Mouse (Mus musculus): Measurements from ENCODE around the gene Cnih3.

Cnih3 gene

GRCm38 (mm10) chr1:181403056-181403455 lies 50.6 kb downstream of the Cnih3 start:
- DNase-seq (ENCODE audit: low read depth, low spot score): no peak

DNA sequence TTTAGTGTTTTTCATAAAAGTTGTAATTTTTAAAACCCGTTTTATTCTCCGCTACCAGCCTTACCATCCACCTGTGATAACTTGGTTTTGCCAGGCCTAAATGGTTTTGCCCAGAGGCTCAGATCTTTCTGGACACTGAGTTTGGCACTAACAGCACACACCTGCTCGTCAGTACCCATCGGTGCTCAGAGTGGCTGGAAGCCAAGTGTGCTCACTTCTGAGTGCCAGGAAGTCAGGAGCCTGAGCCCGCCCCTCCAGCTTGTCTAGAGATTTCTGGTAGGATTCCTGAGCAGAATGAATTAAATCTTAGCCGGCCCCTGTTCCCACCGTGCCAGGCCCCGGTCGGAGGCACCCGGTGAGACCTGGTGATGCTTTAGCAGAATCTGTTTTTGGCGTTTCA lies 54.9 kb downstream of the Cnih3 start:
- DNase-seq (ENCODE audit: low read depth, low spot score): no peak

DNA sequence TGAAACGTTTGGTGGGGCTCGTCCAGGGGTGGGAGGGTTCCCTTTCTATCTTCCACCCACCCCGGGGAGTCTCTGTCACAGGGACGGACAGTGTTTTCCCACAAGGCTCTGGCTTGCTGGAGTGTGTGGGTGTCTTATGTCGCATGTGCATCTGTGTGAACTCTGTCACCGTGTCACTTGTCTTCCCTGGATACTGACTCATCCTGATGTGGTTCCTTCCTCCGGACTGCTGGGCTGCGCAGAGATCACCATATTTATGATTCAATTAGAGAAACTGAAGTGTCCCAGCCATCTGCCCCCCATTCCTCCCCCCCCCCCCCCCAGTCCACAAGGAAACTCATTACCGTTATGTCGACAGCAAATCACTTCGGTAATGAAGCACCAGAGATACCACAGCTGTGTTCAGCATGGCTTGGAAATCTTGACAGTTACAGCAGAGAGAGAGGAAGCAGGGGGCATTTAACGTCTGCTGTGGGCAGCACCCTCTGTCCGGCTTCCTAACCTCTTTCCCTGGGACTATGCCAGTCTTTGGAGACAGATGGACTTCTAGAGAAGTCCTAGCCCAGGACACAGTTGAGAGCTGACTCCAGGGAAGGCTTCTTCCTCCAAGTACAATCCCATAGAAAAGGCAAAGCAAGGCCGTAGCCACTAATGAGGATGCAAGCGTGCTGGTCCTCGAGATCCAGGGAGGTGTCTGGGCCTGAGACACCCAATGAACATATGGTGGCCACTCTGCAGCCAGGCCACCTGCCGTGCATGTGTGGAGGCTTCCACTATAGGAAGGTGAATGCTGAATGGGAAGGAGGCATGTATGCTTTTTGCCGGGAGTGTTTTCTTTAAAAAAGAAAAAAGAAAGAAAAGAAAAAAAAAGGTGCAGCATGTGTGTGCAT lies 55.9 kb downstream of the Cnih3 start:
- no peak for DNase-seq (ENCODE audit: low read depth, low spot score)

- DNase-seq (ENCODE audit: low read depth, low spot score): no peak
These were observed 57.3 kb downstream of the Cnih3 start for GRCm38 (mm10) chr1:181409693-181410092.

DNA sequence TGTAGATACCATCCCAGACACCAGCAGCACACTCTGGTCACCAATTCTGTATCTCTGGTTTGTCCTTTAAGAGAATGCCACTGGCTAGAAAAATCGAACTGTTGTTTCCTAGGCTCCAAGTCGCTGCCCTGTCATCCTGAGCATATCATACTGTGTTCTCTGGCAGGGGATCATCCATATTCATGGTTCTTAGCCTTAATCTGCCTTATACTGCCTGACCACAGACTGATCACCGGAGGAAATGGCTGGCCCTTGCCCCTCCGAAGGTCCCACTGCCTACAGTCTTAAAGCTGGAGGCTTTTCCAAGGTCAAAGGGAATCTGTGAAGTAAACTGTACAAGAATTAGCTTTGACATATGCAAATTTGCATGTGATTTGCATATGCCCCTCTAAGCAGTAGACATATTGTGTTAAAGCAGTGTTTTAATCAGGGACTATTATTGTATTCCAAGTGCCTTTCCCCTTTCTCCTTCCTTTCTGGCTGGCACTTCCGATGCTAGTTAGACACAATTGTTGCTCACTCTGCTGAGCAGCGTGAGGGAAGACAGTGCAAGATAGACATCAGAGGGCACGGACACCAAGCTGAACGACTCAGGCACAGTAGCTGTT lies 58.3 kb downstream of the Cnih3 start:
- DNase-seq (ENCODE audit: low read depth, low spot score): no peak

DNA sequence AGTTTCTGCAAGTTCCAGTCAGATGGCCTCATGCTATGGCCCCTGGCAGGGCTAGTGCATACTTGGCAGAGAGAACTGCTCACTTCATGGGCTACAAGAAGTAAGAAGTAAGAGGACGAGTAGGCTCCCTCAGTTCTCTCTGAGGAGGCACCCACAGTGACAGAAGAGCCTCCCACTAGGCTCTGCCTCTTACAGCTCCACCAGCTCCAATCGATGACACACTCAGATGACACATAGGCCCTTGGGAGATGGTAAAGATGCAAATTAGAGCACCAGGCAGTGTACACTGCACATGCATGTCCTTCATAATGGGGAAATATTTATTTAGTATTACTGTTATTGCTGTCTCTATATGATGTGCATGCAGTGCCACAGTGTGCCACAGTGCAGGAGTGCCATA lies 62.6 kb downstream of the Cnih3 start:
- DNase-seq (ENCODE audit: low read depth, low spot score): no peak

- DNase-seq (ENCODE audit: low read depth, low spot score): no peak
These were observed 64.4 kb downstream of the Cnih3 start for GRCm38 (mm10) chr1:181416841-181417240.

- DNase-seq (ENCODE audit: low read depth, low spot score): no peak
These were observed 65.6 kb downstream of the Cnih3 start for GRCm38 (mm10) chr1:181417937-181418523.

DNA sequence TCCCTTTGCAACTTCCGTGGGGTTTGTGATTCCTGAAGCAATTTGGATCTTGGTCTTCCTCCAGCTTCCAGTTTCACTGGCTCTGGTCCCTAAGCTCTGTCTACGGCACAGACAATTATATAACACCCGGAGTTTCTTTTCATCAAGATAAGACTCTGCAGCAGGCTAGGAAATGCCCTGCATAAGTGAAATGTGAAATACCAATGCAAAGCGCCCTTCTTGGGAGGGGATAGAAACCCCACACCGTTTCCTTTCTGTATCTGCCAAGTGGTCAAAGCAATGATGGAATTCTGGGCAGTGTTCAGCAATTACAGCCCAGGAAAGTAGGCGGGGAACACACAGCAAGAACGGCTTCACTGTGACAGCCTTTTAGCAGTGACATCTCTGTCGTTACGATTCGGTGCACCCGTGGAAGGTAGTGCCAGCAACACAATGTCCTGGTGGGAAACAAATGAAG lies 67.7 kb downstream of the Cnih3 start:
- DNase-seq (ENCODE audit: low read depth, low spot score): no peak

- no peak for DNase-seq (ENCODE audit: low read depth, low spot score)
These were observed 70.4 kb downstream of the Cnih3 start for GRCm38 (mm10) chr1:181422796-181423195.

DNA sequence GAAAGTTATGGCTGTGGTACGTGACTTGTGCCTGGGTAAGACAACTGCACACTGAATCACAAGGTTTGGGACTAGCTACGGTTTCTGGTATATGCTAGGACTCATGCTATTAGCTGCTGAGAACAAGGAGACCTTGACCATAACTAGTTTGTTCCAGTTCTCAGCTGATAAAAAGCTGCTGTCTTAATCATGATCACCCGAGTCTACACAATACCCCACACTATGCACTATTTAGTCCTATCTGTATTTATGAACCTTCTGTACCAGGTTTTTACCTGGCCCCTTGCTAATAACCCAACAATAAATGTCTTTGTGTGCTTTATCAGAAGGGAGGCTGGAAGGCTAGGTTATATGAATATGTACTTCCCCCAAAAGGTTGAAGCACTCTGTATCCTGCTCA lies 72.5 kb downstream of the Cnih3 start:
- DNase-seq (ENCODE audit: low read depth, low spot score): no peak

DNA sequence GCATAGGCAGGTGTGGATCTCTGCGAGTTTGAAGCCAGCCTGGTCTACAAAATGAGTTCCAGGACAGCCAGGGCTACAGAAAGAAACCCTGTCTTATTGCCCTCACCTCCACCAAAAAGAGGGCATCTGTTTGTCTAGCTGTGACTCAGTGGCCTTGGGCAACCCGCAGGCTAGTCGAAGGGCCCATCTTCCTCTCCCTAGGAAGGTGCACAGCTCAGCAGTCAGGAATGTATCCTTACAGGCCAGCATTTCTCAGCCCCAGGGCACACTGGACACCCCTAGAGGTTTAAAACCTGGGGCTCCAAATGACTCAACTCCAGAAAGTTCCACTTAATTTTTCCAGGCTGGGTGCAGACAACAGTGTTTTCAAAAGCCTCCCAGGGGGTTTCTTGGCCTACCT lies 73.0 kb downstream of the Cnih3 start:
- DNase-seq (ENCODE audit: low read depth, low spot score): no peak

GRCm38 (mm10) chr1:181426406-181426805 lies 74.0 kb downstream of the Cnih3 start:
- no peak for DNase-seq (ENCODE audit: low read depth, low spot score)

GRCm38 (mm10) chr1:181433263-181433662 lies 80.8 kb downstream of the Cnih3 start:
- DNase-seq (ENCODE audit: low read depth, low spot score): no peak

- DNase-seq (ENCODE audit: low read depth, low spot score): no peak
These were observed 83.0 kb downstream of the Cnih3 start for GRCm38 (mm10) chr1:181435414-181435813.

DNA sequence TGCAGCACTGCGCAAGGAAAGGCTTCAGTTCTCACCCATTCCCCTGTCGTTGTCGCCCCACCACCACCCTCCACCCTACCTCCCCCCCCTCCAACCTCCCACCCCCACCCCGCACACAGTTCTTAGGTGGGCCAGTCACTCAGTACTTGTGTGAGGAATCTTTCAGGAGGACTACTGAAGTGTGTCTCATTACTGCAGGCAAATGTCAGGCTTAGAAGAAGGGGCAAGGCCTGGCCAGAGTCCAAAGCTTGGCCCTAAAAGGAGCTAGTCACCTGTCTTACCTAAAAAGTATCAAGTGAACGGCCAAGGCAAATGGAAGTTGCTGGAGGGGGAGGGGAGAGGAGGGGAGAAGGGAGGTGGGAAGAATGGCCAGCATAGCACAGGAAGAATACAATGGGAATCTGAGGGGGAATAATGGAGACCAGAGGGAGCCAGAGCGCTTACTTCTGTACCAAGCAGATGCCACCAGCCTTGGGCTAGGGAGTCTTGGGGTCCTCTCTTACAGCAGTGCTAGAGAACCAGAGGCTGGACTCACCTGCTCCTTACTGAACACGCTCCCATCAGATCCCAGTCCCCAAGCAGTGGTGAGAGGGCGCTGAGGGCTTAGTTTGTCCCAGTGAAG lies 88.7 kb downstream of the Cnih3 start:
- DNase-seq (ENCODE audit: low read depth, low spot score): no peak

DNA sequence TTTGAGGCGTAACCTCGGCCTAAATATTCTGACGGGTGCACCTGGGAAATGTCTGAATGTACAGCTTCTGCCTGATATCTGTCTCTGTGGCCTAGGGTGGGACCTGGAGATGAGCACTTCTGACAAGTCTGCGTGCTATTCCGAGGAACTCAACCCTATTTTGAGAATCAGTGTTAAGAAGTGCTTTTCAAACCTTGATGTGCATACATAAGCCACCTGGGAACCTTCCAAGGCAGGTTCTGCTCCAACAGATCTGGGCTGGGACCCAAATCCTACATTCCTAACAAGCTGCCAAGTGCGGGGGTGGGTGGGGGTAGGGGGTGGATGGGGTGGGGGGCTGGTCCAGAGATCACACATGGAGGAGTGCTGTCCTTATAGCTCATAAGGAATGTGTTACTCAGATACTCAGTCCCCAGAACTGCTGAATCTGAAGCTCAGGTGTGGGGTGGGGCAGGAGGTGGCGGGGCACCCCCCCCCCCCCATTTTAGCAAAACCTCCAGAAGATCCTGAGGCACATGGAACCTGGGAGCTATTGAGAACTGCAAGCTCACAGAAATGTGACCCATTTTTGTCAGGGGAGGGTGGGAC lies 89.3 kb downstream of the Cnih3 start:
- no peak for DNase-seq (ENCODE audit: low read depth, low spot score)

DNA sequence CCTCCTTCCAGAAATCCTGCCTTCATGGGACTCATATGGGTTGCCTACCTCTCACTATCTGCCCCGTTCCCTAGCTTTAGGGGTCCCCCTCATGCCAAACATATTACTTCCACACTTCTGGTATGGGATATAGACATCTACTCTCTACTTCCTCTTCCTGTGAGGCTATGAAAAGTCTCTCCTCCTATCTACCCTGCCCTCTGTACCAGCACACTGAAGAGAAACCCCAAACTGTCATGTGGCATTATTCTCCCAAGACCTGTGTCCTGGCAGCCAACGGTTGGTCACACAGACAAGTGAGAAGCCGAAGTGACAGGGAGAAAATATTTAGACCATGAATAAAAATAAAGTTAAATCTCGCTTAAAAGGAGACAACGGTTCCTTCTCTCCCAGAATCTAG lies 92.6 kb downstream of the Cnih3 start:
- DNase-seq (ENCODE audit: low read depth, low spot score): no peak

GRCm38 (mm10) chr1:181445630-181446257 lies 93.3 kb downstream of the Cnih3 start:
- no peak for DNase-seq (ENCODE audit: low read depth, low spot score)

DNA sequence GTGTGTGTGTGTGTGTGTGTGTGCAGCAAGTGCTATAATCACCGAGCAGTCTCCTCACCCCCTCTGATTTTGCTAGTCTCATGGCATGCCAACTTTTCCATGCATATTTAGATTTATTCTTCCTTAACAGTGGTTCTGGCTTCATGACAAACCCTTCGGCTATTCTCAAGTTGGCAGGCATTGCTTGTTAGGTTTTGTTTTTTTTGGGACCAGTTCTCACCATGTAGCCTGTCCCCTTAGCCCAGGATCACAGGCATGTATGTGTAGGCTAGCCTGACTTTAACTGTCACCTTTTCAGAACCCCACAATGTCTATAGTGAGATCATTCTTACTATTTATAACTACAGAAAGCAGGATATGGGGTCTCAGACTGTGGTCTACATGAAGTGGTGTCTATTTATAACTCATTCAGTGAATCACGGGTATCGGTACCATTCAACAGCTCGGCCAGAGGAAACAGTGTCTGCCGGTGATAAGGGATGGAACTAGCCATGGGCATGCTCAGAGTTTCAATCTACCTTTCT lies 94.2 kb downstream of the Cnih3 start:
- DNase-seq (ENCODE audit: low read depth, low spot score): no peak

DNA sequence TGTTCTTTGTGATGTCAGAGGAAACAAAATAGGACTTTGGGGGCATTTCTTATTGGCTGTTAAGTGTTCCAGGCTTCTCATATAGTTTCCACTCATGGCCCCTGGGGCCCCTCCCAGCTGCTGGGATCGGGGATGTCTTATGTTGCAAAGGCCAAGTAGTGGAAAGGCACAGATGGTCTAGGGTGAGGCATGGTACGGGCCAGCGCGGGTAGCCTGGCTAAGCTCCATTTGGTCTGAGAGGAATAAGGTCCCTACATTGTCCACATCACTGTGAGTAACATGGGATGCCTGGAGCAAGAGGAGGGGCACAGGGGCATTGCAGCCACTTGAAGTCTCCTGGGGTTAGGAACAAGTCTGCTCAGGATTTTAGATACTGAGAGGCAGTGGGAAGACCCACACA lies 95.1 kb downstream of the Cnih3 start:
- DNase-seq (ENCODE audit: low read depth, low spot score): no peak

All from WW6 (cell line).